Mouse (Mus musculus) spleen, postnatal 10 days (tissue): ENCODE data around the gene Msmb.
"Not testable (repeated sequence)": the region's sequence is repeated elsewhere in the genome, so short reads cannot be mapped to it uniquely, and the experiment has no call there.

ENCODE experiments used
- DNase-seq, 2 experiments: peaks; one replicate each; pipeline ENCODE4 v3.0.0; 2021 to 2022; ENCODE audit warnings: low spot score in 2 of 2

The Msmb gene

GRCm38 (mm10) chr14:32175310-32175709 is 33.5 kb downstream of the Msmb start:
- no peak for DNase-seq

- DNase-seq, result not testable (repeated sequence)
Observed at GRCm38 (mm10) chr14:32176590-32176989, 34.8 kb downstream of the Msmb start.

- no peak for DNase-seq
Observed at GRCm38 (mm10) chr14:32179393-32180195, 37.8 kb downstream of the Msmb start.

GRCm38 (mm10) chr14:32180861-32181260 is 39.0 kb downstream of the Msmb start:
- DNase-seq, result no peak

- DNase-seq, result no peak
Observed at GRCm38 (mm10) chr14:32183846-32184245, 42.0 kb downstream of the Msmb start.

- no peak for DNase-seq
Observed at GRCm38 (mm10) chr14:32190627-32191391, 49.0 kb downstream of the Msmb start.

- no peak for DNase-seq
Observed at GRCm38 (mm10) chr14:32191926-32192325, 50.1 kb downstream of the Msmb start.

GRCm38 (mm10) chr14:32192437-32192836 is 50.6 kb downstream of the Msmb start:
- DNase-seq, result peak; percentile 52 to 79

- DNase-seq, result not testable (repeated sequence)
Observed at GRCm38 (mm10) chr14:32193557-32193956, 51.7 kb downstream of the Msmb start.

GRCm38 (mm10) chr14:32201354-32201753 is 59.5 kb downstream of the Msmb start:
- no peak for DNase-seq

- DNase-seq, result peak; percentile 78 to 90
Observed at GRCm38 (mm10) chr14:32201791-32202451, 60.1 kb downstream of the Msmb start, which contains the start of the genes Timm23 and Parg. Timm23 (minus strand) TSS chr14:32201898. Parg (plus strand) TSS chr14:32201949.
